Mouse (Mus musculus) CH12.LX (cell line): ENCODE results near the gene Phex. TPM values are rescaled to one million over a fixed set of nuclear protein-coding genes. Genes with fewer than 3 reads are reported as not detected.

ENCODE experiments used
- DNase-seq: peaks from one replicate; pipeline ENCODE4 v3.0.0-alpha.2; 2013; ENCODE audit errors: extremely low read depth
- H3K27ac ChIP-seq: 2 replicates; pipeline ENCODE4 v1.5.1; 2012; ENCODE audit warnings: low read depth, mild to moderate bottlenecking, control low read depth, moderate library complexity; ENCODE audit not compliant: insufficient read depth
- H3K27me3 ChIP-seq: replicated peaks from 2 replicates; pipeline ENCODE3; 2012; ENCODE audit warnings: inconsistent platforms
- H3K36me3 ChIP-seq, 2 experiments: replicated peaks in 1 of 2; 2 replicates each; pipeline versions ENCODE3 to v1.6.1; 2012; ENCODE audit warnings: inconsistent platforms in 1 of 2, low read length in 1 of 2, mild to moderate bottlenecking in 1 of 2, mixed read lengths in 1 of 2, moderate library complexity in 1 of 2; ENCODE audit not compliant: control insufficient read depth in 1 of 2, insufficient read depth in 1 of 2
- H3K4me1 ChIP-seq, 2 experiments: 2 replicates each; pipeline ENCODE4 v1.6.1; 2012; ENCODE audit warnings: inconsistent platforms in 1 of 2, moderate library complexity in 1 of 2; ENCODE audit not compliant: insufficient read depth in 2 of 2, control insufficient read depth in 1 of 2
- H3K4me2 ChIP-seq: 2 replicates; pipeline ENCODE4 v1.6.1; 2012; ENCODE audit warnings: low read depth, mild to moderate bottlenecking, control low read depth; ENCODE audit not compliant: poor library complexity, insufficient read depth, severe bottlenecking
- H3K4me3 ChIP-seq, 3 experiments: fragments of 150-350 bp in 1 of 3; sonication (generic) in 1 of 3; replicated peaks in 1 of 3; 2 replicates each; pipeline versions ENCODE3 to v1.5.1; 2011 to 2012; ENCODE audit warnings: low read depth in 2 of 3, low read length in 2 of 3, mild to moderate bottlenecking in 2 of 3, moderate library complexity in 2 of 3, control low read depth in 1 of 3, improper control_type of control experiment in 1 of 3, inconsistent platforms in 1 of 3, mixed read lengths in 1 of 3; ENCODE audit not compliant: poor library complexity in 1 of 3
- H3K79me2 ChIP-seq: replicated peaks from 2 replicates; pipeline ENCODE4 v1.6.1; 2012; ENCODE audit warnings: mild to moderate bottlenecking, moderate library complexity; ENCODE audit not compliant: control insufficient read depth, poor library complexity, insufficient read depth, severe bottlenecking; ENCODE audit errors: extremely low read depth
- H3K9ac ChIP-seq: 2 replicates; pipeline ENCODE4 v1.6.1; 2012; ENCODE audit warnings: low read depth, mild to moderate bottlenecking, control low read depth, moderate library complexity; ENCODE audit not compliant: insufficient read depth
- H3K9me3 ChIP-seq: replicated peaks from 2 replicates; pipeline ENCODE3; 2012; ENCODE audit warnings: low read length, inconsistent platforms, mixed read lengths
- BHLHE40 ChIP-seq: IDR thresholded peaks from 2 replicates; pipeline ENCODE4 v1.6.1; 2011; ENCODE audit warnings: mild to moderate bottlenecking, low read depth, low read length, improper control_type of control experiment
- CHD1 ChIP-seq: IDR thresholded peaks from 2 replicates; pipeline ENCODE4 v1.6.1; 2012; ENCODE audit warnings: low read depth, low read length, improper control_type of control experiment, inconsistent platforms
- ELF1 ChIP-seq: IDR thresholded peaks from 2 replicates; pipeline ENCODE4 v1.6.1; 2014; ENCODE audit warnings: low read depth, mild to moderate bottlenecking, inconsistent platforms, low read length, improper control_type of control experiment
- EP300 ChIP-seq: IDR thresholded peaks from 2 replicates; pipeline ENCODE4 v1.6.1; 2011; ENCODE audit warnings: low read length, improper control_type of control experiment
- ETS1 ChIP-seq: conservative IDR thresholded peaks from 2 replicates; pipeline ENCODE4 v1.6.1; 2012; ENCODE audit warnings: low read depth, mild to moderate bottlenecking, inconsistent platforms, low read length, improper control_type of control experiment, moderate library complexity
- JUND ChIP-seq: conservative IDR thresholded peaks from 2 replicates; pipeline ENCODE4 v1.6.1; 2011; ENCODE audit warnings: low read depth, low read length, improper control_type of control experiment
- KAT2A ChIP-seq: IDR thresholded peaks from 2 replicates; pipeline ENCODE4 v1.6.1; 2012; ENCODE audit warnings: low read length, improper control_type of control experiment, inconsistent platforms; ENCODE audit not compliant: insufficient replicate concordance
- MAFK ChIP-seq: IDR thresholded peaks from 2 replicates; pipeline ENCODE4 v1.6.1; 2011; ENCODE audit warnings: low read length, improper control_type of control experiment; ENCODE audit not compliant: insufficient replicate concordance
- MAX ChIP-seq: IDR thresholded peaks from 2 replicates; pipeline ENCODE4 v1.6.1; 2011; ENCODE audit warnings: low read length, improper control_type of control experiment
- MAZ ChIP-seq: IDR thresholded peaks from 2 replicates; pipeline ENCODE4 v1.6.1; 2012; ENCODE audit warnings: low read depth, mild to moderate bottlenecking, inconsistent platforms, low read length, improper control_type of control experiment, moderate library complexity
- NELFE ChIP-seq: IDR thresholded peaks from 2 replicates; pipeline ENCODE4 v1.6.1; 2011; ENCODE audit warnings: low read depth, low read length, improper control_type of control experiment
- NRF1 ChIP-seq: IDR thresholded peaks from 2 replicates; pipeline ENCODE4 v1.6.1; 2014; ENCODE audit warnings: low read depth, mild to moderate bottlenecking, inconsistent platforms, low read length, improper control_type of control experiment, moderate library complexity
- POLR2A ChIP-seq: IDR thresholded peaks from 2 replicates; pipeline ENCODE4 v1.6.1; 2011; ENCODE audit warnings: low read depth, mild to moderate bottlenecking, improper control_type of control experiment, low read length
- RAD21 ChIP-seq: IDR thresholded peaks from 2 replicates; pipeline ENCODE4 v1.6.1; 2011; ENCODE audit warnings: low read depth, mild to moderate bottlenecking, low read length, improper control_type of control experiment, moderate library complexity
- RCOR1 ChIP-seq: conservative IDR thresholded peaks from 2 replicates; pipeline ENCODE4 v1.6.1; 2012; ENCODE audit warnings: low read depth, mild to moderate bottlenecking, inconsistent platforms, low read length, improper control_type of control experiment
- SIN3A ChIP-seq: IDR thresholded peaks from 2 replicates; pipeline ENCODE4 v1.6.1; 2012; ENCODE audit warnings: low read length, improper control_type of control experiment, inconsistent platforms
- SMC3 ChIP-seq: IDR thresholded peaks from 2 replicates; pipeline ENCODE4 v1.6.1; 2011; ENCODE audit warnings: low read depth, low read length, improper control_type of control experiment
- TBP ChIP-seq: conservative IDR thresholded peaks from 2 replicates; pipeline ENCODE4 v1.6.1; 2011; ENCODE audit warnings: low read depth, low read length, improper control_type of control experiment
- TCF12 ChIP-seq: IDR thresholded peaks from 2 replicates; pipeline ENCODE4 v1.6.1; 2014; ENCODE audit warnings: low read depth, mild to moderate bottlenecking, inconsistent platforms, low read length, improper control_type of control experiment
- USF1 ChIP-seq: IDR thresholded peaks from 2 replicates; pipeline ENCODE4 v1.6.1; 2014; ENCODE audit warnings: low read depth, mild to moderate bottlenecking, inconsistent platforms, low read length, improper control_type of control experiment
- USF2 ChIP-seq: conservative IDR thresholded peaks from 2 replicates; pipeline ENCODE4 v1.6.1; 2011; ENCODE audit warnings: low read depth, low read length, improper control_type of control experiment
- ZC3H11A ChIP-seq: IDR thresholded peaks from 2 replicates; pipeline ENCODE4 v1.6.1; 2012; ENCODE audit warnings: low read depth, mild to moderate bottlenecking, inconsistent platforms, low read length, improper control_type of control experiment
- ZNF384 ChIP-seq: IDR thresholded peaks from 2 replicates; pipeline ENCODE4 v1.6.1; 2012; ENCODE audit warnings: low read depth, low read length, improper control_type of control experiment, inconsistent platforms
- dilution Hi-C: fragments of 300-500 bp; cut with MboI; formaldehyde crosslinking; loops from 2 replicates; pipeline ENCODE4 v1.14.3; 2020; ENCODE audit warnings: low sequenced_read_pairs; ENCODE audit not compliant: extremely low pct_unique_long_range_greater_than_20kb, extremely low pct_ligation_motif_present
- in situ Hi-C: fragments of 300-500 bp; cut with MboI; formaldehyde crosslinking; loops from 3 replicates; pipeline ENCODE4 v1.14.3; 2019; ENCODE audit warnings: low sequenced_read_pairs, low pct_ligation_motif_present, low pct_unique_long_range_greater_than_20kb, mixed read lengths
- polyA plus RNA-seq: library from polyadenylated mRNA; unstranded; fragments of >175 nt; gene quantifications from 2 replicates; pipeline ENCODE4 v1.2.1, GENCODE M21; 2012; ENCODE audit warnings: low read depth; ENCODE audit not compliant: insufficient read length
- total RNA-seq, 2 experiments: library from RNA; depleted of rRNA; stranded (reverse); fragments of 300-350 nt in 1 of 2; fragments of >200 nt in 1 of 2; gene quantifications; 2 replicates each; pipeline ENCODE4 v1.2.3; 2012 to 2014

Gene Phex
- total and polyA plus RNA-seq, 3 experiments: 0.07 to 0.17 (median 0.09) TPM

DNA sequence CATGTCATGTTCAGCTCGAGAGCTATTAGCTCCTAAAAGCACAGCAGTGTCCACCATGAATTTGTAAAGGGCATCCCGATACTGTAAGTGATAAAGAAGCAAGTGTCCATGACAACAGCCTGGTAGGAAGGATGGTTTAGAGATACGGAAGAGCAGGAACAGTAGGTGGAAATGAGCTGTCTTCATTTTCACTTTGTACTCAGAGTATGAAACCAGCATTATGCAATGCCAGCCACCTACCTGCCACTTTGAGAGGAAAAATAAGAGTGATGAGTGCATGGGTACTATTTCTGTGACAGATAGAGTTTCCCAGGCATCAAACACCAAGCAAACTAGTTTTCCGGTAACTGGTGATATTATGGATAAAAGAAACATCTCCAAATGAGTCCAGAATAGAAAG lies 59.6 kb downstream of the Phex start:
- H3K9me3 ChIP-seq: no peaks in the 10 kb centered on the region
- no peaks in the 10 kb centered on the region for H3K27me3 ChIP-seq
- H3K9ac ChIP-seq: no peak overlapping the region
- DNase-seq: no peak
- in situ Hi-C loops: no loop called here
- no peak overlapping the region for H3K27ac ChIP-seq
- H3K79me2 ChIP-seq: no peaks in the 10 kb centered on the region
- no peaks in the 10 kb centered on the region for H3K36me3 ChIP-seq
- H3K4me2 ChIP-seq: no peak overlapping the region
- dilution Hi-C loops: no loop called here
- H3K4me3 ChIP-seq: no peak overlapping the region
- no peaks in the 10 kb centered on the region for H3K4me1 ChIP-seq
- TF ChIP-seq BHLHE40 (no peak), POLR2A (no peak), RAD21 (no peak), USF2 (no peak), ELF1 (no peak), MAFK (no peak), SMC3 (no peak), RCOR1 (no peak), ETS1 (no peak), ZNF384 (no peak), TCF12 (no peak), JUND (no peak), ZC3H11A (no peak), SIN3A (no peak), MAZ (no peak), USF1 (no peak), TBP (no peak)

DNA sequence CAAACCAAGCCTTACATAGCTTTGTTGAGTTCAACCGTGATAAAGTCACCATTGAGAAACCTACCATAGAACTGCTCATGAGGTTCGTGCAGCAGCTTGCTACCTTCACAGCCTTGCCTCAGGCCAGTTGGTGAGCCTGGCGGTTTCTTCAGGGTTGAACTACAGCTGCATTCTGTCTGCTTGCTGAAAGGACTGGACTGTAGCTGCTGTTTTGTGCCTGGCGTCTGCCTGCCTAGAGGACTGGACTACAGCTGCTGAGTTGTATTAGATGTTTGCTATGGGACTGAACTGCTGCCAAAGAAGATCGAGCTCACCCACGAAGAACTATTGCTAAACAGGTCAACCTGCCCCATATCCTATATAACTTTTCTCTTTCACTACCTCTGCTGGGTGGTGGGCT lies 68.9 kb downstream of the Phex start:
- H3K4me1 ChIP-seq: no peaks in the 10 kb centered on the region
- no peak for DNase-seq
- H3K36me3 ChIP-seq: no peaks in the 10 kb centered on the region
- no peak overlapping the region for H3K4me2 ChIP-seq
- H3K27me3 ChIP-seq: no peaks in the 10 kb centered on the region
- H3K4me3 ChIP-seq: no peak overlapping the region
- H3K9ac ChIP-seq: no peak overlapping the region
- in situ Hi-C loops (no loop called here), dilution Hi-C loops (no loop called here)
- no peaks in the 10 kb centered on the region for H3K79me2 ChIP-seq
- TF ChIP-seq MAX (no peak), EP300 (no peak), CHD1 (no peak), NELFE (no peak), ETS1 (no peak), NRF1 (no peak), KAT2A (no peak), RCOR1 (no peak)
- no peak overlapping the region for H3K27ac ChIP-seq
- no peaks in the 10 kb centered on the region for H3K9me3 ChIP-seq
